Comparison of ENCODE assay signal across 8 mouse cellular contexts in the genomic region with DNA sequence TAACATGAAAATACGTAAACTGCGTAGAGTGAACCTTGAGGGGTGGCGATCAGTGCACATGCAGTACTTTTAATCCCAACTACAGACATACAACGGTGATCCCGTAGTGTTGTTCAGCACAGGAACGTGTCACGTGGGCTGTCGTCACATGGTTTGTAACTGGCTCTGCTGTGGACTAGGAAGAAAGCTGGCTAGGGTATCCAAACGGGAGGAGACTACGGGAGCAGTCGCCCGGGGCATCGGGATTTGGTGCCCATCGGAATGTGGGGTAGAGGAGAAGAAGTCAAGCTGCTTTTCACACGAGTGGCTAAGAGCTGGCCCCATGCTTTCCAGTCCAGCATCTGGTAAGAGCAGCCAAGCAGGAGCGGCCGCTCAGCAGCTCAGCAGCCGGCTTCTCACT. TPM values are rescaled to one million over a fixed set of nuclear protein-coding genes. Genes with fewer than 3 reads are reported as not detected.
DNase-seq lines count a peak whose midpoint lies in the region; ATAC-seq lines count a peak whose summit lies in the region.

No protein-coding gene starts in this region.

- H3K27ac ChIP-seq in forebrain, embryonic 15.5 days (replicated peaks), result no peak overlapping the region
- H3K27ac ChIP-seq in stomach, embryonic 15.5 days, result no peak overlapping the region

- no peak overlapping the region for H3K4me3 ChIP-seq in forebrain, embryonic 15.5 days
- H3K4me3 ChIP-seq in stomach, embryonic 15.5 days (replicated peaks), result peak overlapping the region; percentile 7; the same call in 1 of the 2 replicates

- no peaks in the 10 kb centered on the region for H3K27me3 ChIP-seq in forebrain, embryonic 15.5 days
- no peaks in the 10 kb centered on the region for H3K27me3 ChIP-seq in stomach, embryonic 15.5 days (replicated peaks)

- no peaks in the 10 kb centered on the region for H3K36me3 ChIP-seq in forebrain, embryonic 15.5 days
- no peaks in the 10 kb centered on the region for H3K36me3 ChIP-seq in stomach, embryonic 15.5 days

- no peaks in the 10 kb centered on the region for H3K9me3 ChIP-seq in forebrain, embryonic 15.5 days
- no peaks in the 10 kb centered on the region for H3K9me3 ChIP-seq in stomach, embryonic 15.5 days

- 81% methylated on average over 18 of the region's 18 CpGs for WGBS in forebrain, embryonic 15.5 days
- WGBS in stomach, embryonic 15.5 days, result 68% methylated on average over 18 of the region's 18 CpGs

- intact Hi-C loops in heart, postnatal 36 days (cut with DNase I), result no loop called here

- H3K4me2 ChIP-seq in forebrain, embryonic 15.5 days (replicated peaks), result peak overlapping the region; percentile 6; the same call in 1 of the 2 replicates
- H3K4me2 ChIP-seq in stomach, embryonic 15.5 days, result 0 out of 2 replicates have a peak overlapping the region, but pooled peaks have one; percentile 11

- peak; percentile 22 for DNase-seq in adrenal gland, postnatal 14 days
- DNase-seq in adrenal gland, postnatal 4 days (ENCODE audit: low spot score in 2 of 2), result no peak
- DNase-seq in heart, postnatal 36 days, result peak; percentile 21 to 36
- DNase-seq in kidney, postnatal 4 days, result peak; percentile 31 to 45
- DNase-seq in lung, postnatal 14 days, result peak; percentile 42
- DNase-seq in spleen, postnatal 14 days (ENCODE audit: low spot score in 2 of 2), result no peak

- no peak overlapping the region for H3K9ac ChIP-seq in forebrain, embryonic 15.5 days (replicated peaks)
- H3K9ac ChIP-seq in stomach, embryonic 15.5 days, result no peak overlapping the region

- no peak for ATAC-seq in forebrain, embryonic 15.5 days (replicated peaks)
- ATAC-seq in stomach, embryonic 15.5 days (ENCODE audit: insufficient read depth, low FRiP score, low read depth), result no peak

- H3K4me1 ChIP-seq in forebrain, embryonic 15.5 days, result no peaks in the 10 kb centered on the region
- peaks cover 6% of the 10 kb centered on the region; the same call in 1 of the 2 replicates for H3K4me1 ChIP-seq in stomach, embryonic 15.5 days

RNA-seq across cellular contexts. Expression of a gene that starts 9.0 kb away (rescaled TPM):
- total RNA-seq in adrenal gland, postnatal 14 days (2021), result 10.6 and 12.0 TPM in 2 replicates
- 10 to 100 TPM; 22.9 to 24.8 TPM for total RNA-seq in adrenal gland, postnatal 4 days (2021)
- 0.17 and 0.25 TPM in 2 replicates for polyA plus RNA-seq in forebrain, embryonic 15.5 days (2015; fragmentation: Nextera tagmentation; extraction: Ambion mirVana)
- total RNA-seq in heart, postnatal 36 days (2021), result 1 to 10 TPM; 1.6 to 3.0 TPM
- 1.2 and 1.3 TPM in 2 replicates for polyA plus RNA-seq in stomach, embryonic 15.5 days (2015; fragmentation: Nextera tagmentation; extraction: Ambion mirVana)

RNA-seq across cellular contexts. Expression of a gene that starts 29.1 kb away (rescaled TPM):
- total RNA-seq in adrenal gland, postnatal 14 days (2021), result 34.0 and 34.6 TPM in 2 replicates
- 10 to 100 TPM; 38.5 to 41.2 TPM for total RNA-seq in adrenal gland, postnatal 4 days (2021)
- polyA plus RNA-seq in forebrain, embryonic 15.5 days (2015; fragmentation: Nextera tagmentation; extraction: Ambion mirVana), result 51.1 and 51.6 TPM in 2 replicates
- total RNA-seq in heart, postnatal 36 days (2021), result 10 to 100 TPM in 1 of 2 experiments, 1 to 10 TPM in 1; 9.9 to 11.5 TPM
- polyA plus RNA-seq in stomach, embryonic 15.5 days (2015; fragmentation: Nextera tagmentation; extraction: Ambion mirVana), result 63.8 and 65.6 TPM in 2 replicates

RNA-seq across cellular contexts. Expression of a gene that starts 29.2 kb away (rescaled TPM):
- total RNA-seq in adrenal gland, postnatal 14 days (2021), result 35.4 and 42.7 TPM in 2 replicates
- 10 to 100 TPM; 60.4 to 63.4 TPM for total RNA-seq in adrenal gland, postnatal 4 days (2021)
- polyA plus RNA-seq in forebrain, embryonic 15.5 days (2015; fragmentation: Nextera tagmentation; extraction: Ambion mirVana), result 91.2 and 93.1 TPM in 2 replicates
- 10 to 100 TPM; 19.0 to 22.1 TPM for total RNA-seq in heart, postnatal 36 days (2021)
- polyA plus RNA-seq in stomach, embryonic 15.5 days (2015; fragmentation: Nextera tagmentation; extraction: Ambion mirVana), result 104 and 109 TPM in 2 replicates

RNA-seq across cellular contexts. Expression of a gene that starts 43.2 kb away (rescaled TPM):
- 27.1 and 32.0 TPM in 2 replicates for total RNA-seq in adrenal gland, postnatal 14 days (2021)
- total RNA-seq in adrenal gland, postnatal 4 days (2021), result 10 to 100 TPM; 30.5 to 36.7 TPM
- polyA plus RNA-seq in forebrain, embryonic 15.5 days (2015; fragmentation: Nextera tagmentation; extraction: Ambion mirVana), result 39.0 and 45.7 TPM in 2 replicates
- 10 to 100 TPM; 19.1 to 23.2 TPM for total RNA-seq in heart, postnatal 36 days (2021)
- 35.7 and 42.9 TPM in 2 replicates for polyA plus RNA-seq in stomach, embryonic 15.5 days (2015; fragmentation: Nextera tagmentation; extraction: Ambion mirVana)

RNA-seq across cellular contexts. Expression of a gene that starts 50.3 kb away (rescaled TPM):
- not detected in 2 replicates for total RNA-seq in adrenal gland, postnatal 14 days (2021)
- total RNA-seq in adrenal gland, postnatal 4 days (2021), result not detected
- 0.51 and 0.56 TPM in 2 replicates for polyA plus RNA-seq in forebrain, embryonic 15.5 days (2015; fragmentation: Nextera tagmentation; extraction: Ambion mirVana)
- total RNA-seq in heart, postnatal 36 days (2021), result not detected
- 0.79 TPM in 1 of 2 replicates, not detected in the other for polyA plus RNA-seq in stomach, embryonic 15.5 days (2015; fragmentation: Nextera tagmentation; extraction: Ambion mirVana)

Comparison
In these comparisons a context has a peak if more than half of its experiments do, and no peak if none do; other contexts are left out.
1. DNase-seq: peak in adrenal gland, postnatal 14 days (single experiment), heart, postnatal 36 days (2 of 2), kidney, postnatal 4 days (2 of 2) and lung, postnatal 14 days (single experiment); none in adrenal gland, postnatal 4 days (0 of 2) and spleen, postnatal 14 days (0 of 2).